Comparison of ENCODE assay signal across 10 mouse cellular contexts in genomic region chr11:54726571-54727062, GRCm38 (mm10).
DNase-seq lines count a peak whose midpoint lies in the region; ATAC-seq and TF ChIP-seq lines count a peak whose summit lies in the region.
"Had no signal": no experiment of that assay in that cellular context is flagged by ENCODE, and none has a peak within 500 bp of the region (broad histone marks: within the 10 kb centered on the region; RNA-seq: fewer than 3 reads in every experiment).

No protein-coding gene starts in this region.

- H3K4me2 ChIP-seq in heart, embryonic 12.5 days = no peak overlapping the region
- H3K4me2 ChIP-seq: limb, embryonic 12.5 days had no signal

- H3K9ac ChIP-seq in heart, embryonic 12.5 days = no peak overlapping the region
- H3K9ac ChIP-seq: limb, embryonic 12.5 days had no signal

- H3K4me3 ChIP-seq in heart, embryonic 12.5 days = no peak overlapping the region
- H3K4me3 ChIP-seq in cortical plate, adult 2 months (ENCODE audit: insufficient read depth, low read length) = no peak overlapping the region
- H3K4me3 ChIP-seq in small intestine, adult 2 months (ENCODE audit: low read depth, low read length) = no peak overlapping the region
- H3K4me3 ChIP-seq: limb, embryonic 12.5 days had no signal

- TF ChIP-seq CTCF in cortical plate, adult 2 months (IDR thresholded peaks at IDR 0.05; ENCODE audit: extremely low read depth, insufficient read depth, low read length) = 0 out of 2 replicates have a peak, but pooled peaks have one; percentile 12
- no peak for TF ChIP-seq CTCF in small intestine, adult 2 months (IDR thresholded peaks at IDR 0.05; ENCODE audit: extremely low read depth, insufficient read length, insufficient replicate concordance, low read depth, low read length)

- H3K4me1 ChIP-seq in heart, embryonic 12.5 days (replicated peaks) = peaks cover 46% of the 10 kb centered on the region
- peaks cover 22% of the 10 kb centered on the region for H3K4me1 ChIP-seq in cortical plate, adult 2 months (ENCODE audit: control insufficient read depth, insufficient read depth, low read length)
- peaks cover 9% of the 10 kb centered on the region for H3K4me1 ChIP-seq in small intestine, adult 2 months (ENCODE audit: control insufficient read depth, insufficient read depth, insufficient read length, low read length)
- H3K4me1 ChIP-seq: limb, embryonic 12.5 days had no signal

- TF ChIP-seq POLR2A in cortical plate, adult 2 months (IDR thresholded peaks at IDR 0.05; ENCODE audit: extremely low read depth, insufficient read depth, low read length) = no peak
- TF ChIP-seq POLR2A in small intestine, adult 2 months (IDR thresholded peaks at IDR 0.05; ENCODE audit: low read depth, low read length) = no peak

- ATAC-seq in heart, embryonic 12.5 days (ENCODE audit: insufficient number of reproducible peaks, low FRiP score) = no peak

- no peaks in the 10 kb centered on the region for H3K27me3 ChIP-seq in heart, embryonic 12.5 days (replicated peaks)
- H3K27me3 ChIP-seq in small intestine, adult 2 months (ENCODE audit: control insufficient read depth, insufficient read depth, low read length) = no peaks in the 10 kb centered on the region
- H3K27me3 ChIP-seq: limb, embryonic 12.5 days had no signal

- H3K9me3 ChIP-seq in heart, embryonic 12.5 days (replicated peaks) = no peaks in the 10 kb centered on the region
- H3K9me3 ChIP-seq: limb, embryonic 12.5 days had no signal

- H3K36me3 ChIP-seq in heart, embryonic 12.5 days = peaks cover 17% of the 10 kb centered on the region; the same call in 1 of the 2 replicates
- peaks cover 36% of the 10 kb centered on the region for H3K36me3 ChIP-seq in small intestine, adult 2 months (ENCODE audit: control insufficient read depth, insufficient read depth, low read length)

- no peak for DNase-seq in heart, postnatal 4 days
- DNase-seq in right cerebral cortex, adult 2 months (ENCODE audit: low spot score in 2 of 2) = peak; percentile 42 to 52
- DNase-seq in right cerebral cortex, postnatal 10 days (ENCODE audit: low spot score in 2 of 2) = no peak
- no peak for DNase-seq in adrenal gland, adult 18-20 months (ENCODE audit: low spot score in 2 of 2)
- DNase-seq in kidney, postnatal 25 days = no peak
- DNase-seq: cerebellum, postnatal 36 days had no signal

- 58% methylated on average over 3 of the region's 3 CpGs for WGBS in heart, embryonic 12.5 days
- WGBS in small intestine, adult 2 months = 68% methylated on average over 3 of the region's 3 CpGs

- H3K27ac ChIP-seq in heart, embryonic 12.5 days (ENCODE audit: poor library complexity, severe bottlenecking) = peak overlapping the region; percentile 78
- peak overlapping the region; percentile 17; the same call in 1 of the 2 replicates for H3K27ac ChIP-seq in cortical plate, adult 2 months (ENCODE audit: insufficient read depth, low read length)
- peak overlapping the region; percentile 82 for H3K27ac ChIP-seq in small intestine, adult 2 months (ENCODE audit: insufficient read depth, low read depth, low read length)
- H3K27ac ChIP-seq: limb, embryonic 12.5 days had no signal

Comparison
In these comparisons a context has a peak if more than half of its experiments do, and no peak if none do; other contexts are left out.
1. DNase-seq: peak in right cerebral cortex, adult 2 months (2 of 2); none in heart, postnatal 4 days (single experiment), right cerebral cortex, postnatal 10 days (0 of 2), adrenal gland, adult 18-20 months (0 of 2) and kidney, postnatal 25 days (0 of 2).
2. H3K27ac ChIP-seq: peak in every context shown above with its lines; median percentile 82 in small intestine, adult 2 months; 78 in heart, embryonic 12.5 days; 17 in cortical plate, adult 2 months.